Mouse (Mus musculus) C2C12 (cell line): ENCODE data around the gene Gm37240.

Source experiments
- CTCF ChIP-seq: IDR thresholded peaks from one replicate; pipeline ENCODE4 v1.5.1; 2011; ENCODE audit not compliant: control insufficient read depth, insufficient read depth, insufficient read length
- MAX ChIP-seq: IDR thresholded peaks from one replicate; pipeline ENCODE4 v1.6.1; 2011; ENCODE audit warnings: mild to moderate bottlenecking, control low read depth
- MYOG ChIP-seq: IDR thresholded peaks from one replicate; pipeline ENCODE4 v1.6.1; 2011; ENCODE audit not compliant: control insufficient read depth, insufficient read length; ENCODE audit errors: extremely low read depth
- USF1 ChIP-seq: IDR thresholded peaks from one replicate; pipeline ENCODE4 v1.6.1; 2011; ENCODE audit warnings: low read depth, mild to moderate bottlenecking, control low read depth, moderate library complexity

DNA sequence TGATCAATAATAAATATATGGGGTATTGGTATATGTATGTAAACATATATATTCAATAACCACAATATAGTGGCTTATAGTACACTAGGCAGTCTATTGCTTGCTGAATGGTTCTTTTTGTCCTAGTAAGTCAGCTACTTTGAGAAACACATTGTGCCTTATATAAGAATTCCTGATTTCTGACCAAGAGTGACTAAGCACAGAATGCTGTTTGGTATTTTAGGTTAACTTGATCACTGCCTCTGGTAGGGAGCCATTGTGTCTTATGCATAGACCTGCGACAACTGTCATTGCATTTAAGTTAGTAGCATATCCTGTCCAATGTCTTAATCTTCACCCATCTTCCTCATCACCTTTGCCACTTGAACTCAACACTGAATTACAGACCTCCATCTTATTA lies 267.6 kb downstream of the Gm37240 start:
- TF ChIP-seq CTCF: no peak
- TF ChIP-seq MAX: no peak
- TF ChIP-seq USF1: no peak
- no peak for TF ChIP-seq MYOG
